Mouse (Mus musculus): ENCODE data around the gene Olfr1181.
"Not testable (repeated sequence)": the region's sequence is repeated elsewhere in the genome, so short reads cannot be mapped to it uniquely, and the experiment has no call there.

The Olfr1181 gene

DNA sequence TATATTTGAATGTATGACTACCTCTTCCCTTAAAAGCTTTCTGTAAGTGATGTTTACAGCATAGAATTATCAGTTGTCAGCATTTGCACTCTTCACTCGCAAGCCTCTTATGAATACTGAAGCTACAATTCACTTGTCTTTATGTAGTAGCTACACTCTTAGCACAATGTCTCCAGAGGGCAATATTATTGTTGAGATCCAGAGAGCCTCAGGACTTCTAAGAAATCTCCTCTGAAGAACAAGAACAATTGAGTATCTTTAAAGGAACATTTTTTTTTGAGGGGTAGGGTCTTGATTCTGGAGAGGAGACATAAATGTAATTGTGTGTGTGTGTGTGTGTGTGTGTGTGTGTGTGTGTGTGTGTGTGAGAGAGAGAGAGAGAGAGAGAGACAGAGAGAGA lies at the start of gene Olfr1181:
Gene Olfr1181 (minus strand): TSS at position 101 of the 400 bp plus-strand sequence.
- DNase-seq (ENCODE audit: low spot score in 2 of 2), result no peak

DNA sequence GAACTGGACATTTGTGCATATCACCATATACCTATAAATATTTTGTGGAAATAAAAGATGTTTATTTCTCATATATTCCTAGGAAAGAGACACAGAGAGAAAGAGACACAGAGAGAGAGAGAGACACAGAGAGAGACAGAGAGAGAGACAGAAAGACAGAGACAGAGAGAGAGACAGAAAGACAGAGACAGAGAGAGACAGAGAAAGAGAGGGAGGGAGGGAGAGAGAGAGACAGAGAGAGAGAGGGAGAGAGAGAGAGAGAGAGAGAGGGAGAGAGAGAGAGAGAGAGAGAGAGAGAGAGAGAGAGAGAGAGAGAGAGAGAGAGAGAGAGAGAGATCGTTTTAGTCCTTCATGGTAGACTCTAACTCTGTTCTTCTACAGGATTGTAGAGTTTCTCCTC lies 28.6 kb upstream of the Olfr1181 start, which contains the start of gene Olfr1183:
Gene Olfr1183 (plus strand): TSS at position 301 of the 400 bp plus-strand sequence.
- not testable (repeated sequence) for DNase-seq (ENCODE audit: low spot score in 2 of 2)

DNA sequence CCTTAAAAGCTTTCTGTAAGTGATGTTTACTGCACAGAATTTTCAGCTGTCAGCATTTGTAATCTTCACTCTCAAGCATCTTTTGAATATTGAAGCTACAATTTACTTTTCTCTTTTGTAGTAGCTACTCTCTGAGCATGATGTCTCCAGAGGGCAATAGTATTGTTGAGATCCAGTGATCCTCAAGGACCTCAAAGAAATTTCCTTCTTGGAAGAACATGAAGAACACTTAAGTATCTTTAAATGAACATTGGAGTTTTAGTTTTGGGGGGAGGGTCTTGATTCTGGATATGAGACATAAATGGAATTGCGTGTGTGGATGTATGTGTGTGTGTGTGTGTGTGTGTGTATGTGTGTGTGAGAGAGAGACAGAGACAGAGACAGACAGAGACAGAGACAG lies 23.1 kb upstream of the Olfr1181 start, which contains the start of gene Gm13757:
Gene Gm13757 (minus strand): TSS at position 101 of the 400 bp plus-strand sequence.
- no peak for DNase-seq (ENCODE audit: low spot score in 2 of 2)

DNA sequence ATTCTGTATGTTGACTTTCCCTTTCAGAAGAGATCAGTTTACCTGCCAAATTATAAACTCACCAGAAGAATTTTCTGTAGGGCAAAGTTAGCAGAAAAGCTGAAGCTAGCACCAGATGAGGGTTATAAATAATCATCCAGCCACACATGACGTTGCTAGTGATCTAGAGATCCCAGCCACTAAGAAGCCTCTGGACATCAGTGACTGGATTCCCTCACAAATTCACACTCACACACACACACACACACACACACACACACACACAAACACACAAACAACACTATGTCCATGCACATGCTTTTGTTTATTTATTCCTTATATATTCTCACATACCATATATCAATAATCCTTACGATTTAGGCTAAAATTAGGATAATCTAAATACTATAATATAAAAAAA lies 6.9 kb downstream of the Olfr1181 start, which contains the start of gene Olfr1180:
Gene Olfr1180 (minus strand): TSS at position 101 of the 400 bp plus-strand sequence.
- DNase-seq (ENCODE audit: low spot score in 2 of 2), result no peak

DNA sequence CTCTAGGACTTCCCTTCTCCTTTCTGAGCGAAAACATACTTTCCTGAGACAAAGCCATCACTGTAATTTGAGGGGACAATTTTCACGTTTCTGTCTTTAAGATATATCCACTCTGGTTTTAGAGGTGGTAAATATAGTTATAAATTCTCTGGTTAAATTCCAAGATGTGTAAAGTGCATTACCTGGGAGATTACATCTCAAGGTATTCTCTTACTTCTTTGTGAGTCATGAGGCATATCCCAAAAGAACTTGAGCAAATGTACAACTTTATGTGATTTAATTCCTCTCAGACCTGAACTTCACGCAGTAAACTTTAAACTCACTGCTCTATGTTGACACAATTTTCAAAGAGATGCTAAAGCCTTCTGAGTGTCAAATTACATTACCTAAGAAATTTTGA lies 19.6 kb downstream of the Olfr1181 start, which contains the start of gene Olfr1179:
Gene Olfr1179 (minus strand): TSS at position 101 of the 400 bp plus-strand sequence.
- no peak for DNase-seq (ENCODE audit: low spot score in 2 of 2)

DNA sequence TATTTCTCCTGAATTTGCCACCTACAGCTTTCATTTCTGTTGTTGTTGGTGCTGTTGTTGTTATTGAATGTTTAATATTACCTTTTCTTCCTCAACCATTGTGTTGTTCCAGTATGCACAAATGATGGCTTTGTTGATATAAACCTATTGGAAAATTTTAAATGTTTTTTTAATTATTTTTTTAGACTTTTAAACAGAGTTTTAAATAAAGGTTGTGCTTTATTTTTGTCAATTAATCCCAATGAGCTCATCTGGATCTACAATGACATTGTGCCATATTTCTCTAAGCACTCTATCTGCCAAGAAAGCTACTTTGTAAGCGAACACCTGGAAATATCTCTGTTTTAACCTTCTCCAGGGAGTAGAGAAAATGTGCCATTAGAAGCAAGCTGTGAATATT lies 39.2 kb downstream of the Olfr1181 start, which contains the start of gene Olfr1178:
Gene Olfr1178 (plus strand): TSS at position 301 of the 400 bp plus-strand sequence.
- no peak for DNase-seq (ENCODE audit: low spot score in 2 of 2)

Measured in urinary bladder, postnatal 4 days (tissue).